Mouse (Mus musculus) G1E (cell line): ENCODE results near the gene Socs4.

Experiments
- CTCF ChIP-seq: IDR thresholded peaks from 2 replicates; pipeline ENCODE4 v1.5.1; 2012; ENCODE audit warnings: low read depth, low read length, inconsistent platforms, mixed read lengths
- GATA1 ChIP-seq: IDR thresholded peaks from 2 replicates; pipeline ENCODE4 v1.6.1; 2012; ENCODE audit warnings: borderline replicate concordance, low read length, inconsistent platforms, mixed read lengths
- POLR2AphosphoS5 ChIP-seq: IDR thresholded peaks from 2 replicates; pipeline ENCODE4 v1.6.1; 2012; ENCODE audit warnings: low read depth, low read length, inconsistent platforms; ENCODE audit not compliant: insufficient replicate concordance
- TAL1 ChIP-seq: conservative IDR thresholded peaks from 2 replicates; pipeline ENCODE4 v1.6.1; 2012; ENCODE audit warnings: low read depth, low read length, inconsistent platforms, mixed read lengths

DNA sequence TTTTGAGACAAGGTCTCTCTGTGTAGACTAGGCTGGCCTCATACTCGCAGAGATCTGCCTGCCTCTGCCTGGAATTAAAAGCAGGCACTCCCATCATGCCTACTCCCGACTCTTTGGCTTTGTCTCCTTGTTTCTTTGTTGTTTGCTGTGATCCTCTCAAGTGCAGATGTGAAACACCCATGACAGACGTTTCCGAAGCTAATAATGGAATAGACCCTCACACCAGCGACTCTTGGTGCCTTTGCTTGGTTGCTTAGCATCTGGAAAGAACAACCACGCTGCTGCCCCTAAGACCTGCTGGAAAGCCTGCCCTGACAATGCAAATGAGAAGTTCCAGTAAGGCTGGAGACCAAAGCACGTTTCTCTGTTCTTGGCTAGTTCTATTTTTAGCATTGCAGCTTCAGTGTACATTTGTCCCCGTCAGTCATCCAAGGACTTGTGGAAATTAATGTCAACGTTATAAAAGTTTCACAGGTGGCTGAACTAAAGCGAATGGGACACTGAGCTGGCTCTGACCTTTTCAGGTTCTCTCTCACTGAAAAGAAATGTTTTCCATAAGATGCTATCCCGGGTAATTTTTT, 46.8 kb upstream of the Socs4 start:
- TF ChIP-seq CTCF: no peak
- TF ChIP-seq TAL1: no peak
- TF ChIP-seq GATA1: no peak
- no peak for TF ChIP-seq POLR2AphosphoS5
